Comparison of ENCODE assay signal across 23 mouse cellular contexts in the genomic region with DNA sequence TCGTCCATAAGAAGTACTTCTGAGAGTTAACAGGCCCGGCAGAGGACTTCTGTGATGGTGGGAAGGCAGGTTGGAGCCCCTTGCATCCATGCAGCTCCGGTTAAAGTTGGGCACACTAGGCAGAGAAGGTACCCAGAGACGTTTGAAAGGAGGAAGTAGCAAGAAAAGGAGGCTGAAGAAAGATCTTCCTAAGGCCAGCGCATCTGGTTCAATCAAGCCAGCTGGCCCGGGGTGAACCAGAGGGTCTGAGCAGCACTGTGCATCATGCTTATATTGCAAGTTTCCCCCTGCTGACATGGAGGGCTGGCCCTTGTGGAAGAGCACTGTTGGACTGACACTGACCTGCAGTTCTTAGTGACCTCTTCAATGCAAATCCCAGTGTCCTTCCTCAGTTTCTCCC. TPM values are rescaled to one million over a fixed set of nuclear protein-coding genes. Genes with fewer than 3 reads are reported as not detected.
DNase-seq lines count a peak whose midpoint lies in the region; ATAC-seq and TF ChIP-seq lines count a peak whose summit lies in the region.
"Had no signal": no experiment of that assay in that cellular context is flagged by ENCODE, and none has a peak within 500 bp of the region (broad histone marks: within the 10 kb centered on the region; RNA-seq: fewer than 3 reads in every experiment).

No protein-coding gene starts in this region.

- DNase-seq in A20 (ENCODE audit: low read depth, low spot score) (peak; percentile 53), CH12.LX (ENCODE audit: extremely low read depth) (no peak)
- DNase-seq in hindbrain, postnatal 0 days (ENCODE audit: low spot score), result no peak
- DNase-seq in gastrocnemius, postnatal 14 days, result no peak
- DNase-seq: gastrocnemius, postnatal 36 days; heart, postnatal 14 days; lung, postnatal 14 days; right cerebral cortex, postnatal 25 days; spleen, adult 18-20 months; thymus, adult 2 months; thymus, postnatal 4 days had no signal

- no peak overlapping the region for H3K9ac ChIP-seq in CH12.LX (ENCODE audit: insufficient read depth, low read depth)
- H3K9ac ChIP-seq in intestine, embryonic 16.5 days (ENCODE audit: low read depth, low read length), result peak overlapping the region; percentile 20; the same call in 1 of the 2 replicates
- no peak overlapping the region for H3K9ac ChIP-seq in stomach, embryonic 15.5 days
- no peak overlapping the region for H3K9ac ChIP-seq in hindbrain, postnatal 0 days (replicated peaks; ENCODE audit: low read length)
- H3K9ac ChIP-seq: embryonic facial prominence, embryonic 13.5 days; forebrain, embryonic 15.5 days; hindbrain, embryonic 15.5 days; lung, embryonic 14.5 days had no signal

- H3K79me2 ChIP-seq in CH12.LX (replicated peaks; ENCODE audit: control insufficient read depth, extremely low read depth, insufficient read depth, poor library complexity, severe bottlenecking), result no peaks in the 10 kb centered on the region

- no peak overlapping the region for H3K4me3 ChIP-seq in CH12.LX (replicated peaks in 1 of 3; ENCODE audit: low read depth in 2 of 3, low read length in 2 of 3, poor library complexity in 1 of 3)
- 0 out of 2 replicates have a peak overlapping the region, but pooled peaks have one; percentile 13 for H3K4me3 ChIP-seq in intestine, embryonic 16.5 days (ENCODE audit: low read length)
- H3K4me3 ChIP-seq in stomach, embryonic 15.5 days (replicated peaks), result no peak overlapping the region
- no peak overlapping the region for H3K4me3 ChIP-seq in hindbrain, postnatal 0 days (ENCODE audit: low read length)
- H3K4me3 ChIP-seq: embryonic facial prominence, embryonic 13.5 days; forebrain, embryonic 10.5 days; forebrain, embryonic 15.5 days; hindbrain, embryonic 10.5 days; hindbrain, embryonic 15.5 days had no signal

- H3K27me3 ChIP-seq in CH12.LX (replicated peaks), result peaks cover 43% of the 10 kb centered on the region
- H3K27me3 ChIP-seq in intestine, embryonic 16.5 days (replicated peaks; ENCODE audit: control insufficient read depth, insufficient read depth, low read length), result no peaks in the 10 kb centered on the region
- H3K27me3 ChIP-seq in stomach, embryonic 15.5 days (replicated peaks), result no peaks in the 10 kb centered on the region
- H3K27me3 ChIP-seq in hindbrain, postnatal 0 days (ENCODE audit: insufficient read depth, low read length), result no peaks in the 10 kb centered on the region
- H3K27me3 ChIP-seq: forebrain, embryonic 15.5 days; hindbrain, embryonic 15.5 days; Patski had no signal

- H3K27ac ChIP-seq in CH12.LX (ENCODE audit: insufficient read depth, low read depth), result no peak overlapping the region
- H3K27ac ChIP-seq in intestine, embryonic 16.5 days (ENCODE audit: low read length), result peak overlapping the region; percentile 70
- H3K27ac ChIP-seq in stomach, embryonic 15.5 days, result 0 out of 2 replicates have a peak overlapping the region, but pooled peaks have one; percentile 2
- H3K27ac ChIP-seq in hindbrain, postnatal 0 days, result no peak overlapping the region
- H3K27ac ChIP-seq: embryonic facial prominence, embryonic 13.5 days; forebrain, embryonic 10.5 days; forebrain, embryonic 15.5 days; hindbrain, embryonic 10.5 days; hindbrain, embryonic 15.5 days had no signal

- no peak for TF ChIP-seq EP300 in CH12.LX (IDR thresholded peaks at IDR 0.05; ENCODE audit: low read length)

- peaks cover 0 to 17% of the 10 kb centered on the region in 2 experiments; a peak in 2 of 4 replicates for H3K4me1 ChIP-seq in CH12.LX (ENCODE audit: control insufficient read depth in 1 of 2, insufficient read depth in 2 of 2)
- H3K4me1 ChIP-seq in intestine, embryonic 16.5 days (ENCODE audit: control insufficient read depth, insufficient read depth, low read length), result peaks cover 24% of the 10 kb centered on the region
- peaks cover 25% of the 10 kb centered on the region for H3K4me1 ChIP-seq in stomach, embryonic 15.5 days
- H3K4me1 ChIP-seq in hindbrain, postnatal 0 days (ENCODE audit: insufficient read depth, low read length), result no peaks in the 10 kb centered on the region

- in situ Hi-C loops in CH12.LX (cut with MboI; ENCODE audit: low pct_ligation_motif_present, low pct_unique_long_range_greater_than_20kb, low sequenced_read_pairs), result no loop called here

- dilution Hi-C loops in CH12.LX (cut with MboI; ENCODE audit: extremely low pct_ligation_motif_present, extremely low pct_unique_long_range_greater_than_20kb, low sequenced_read_pairs), result no loop called here

- ATAC-seq in intestine, embryonic 16.5 days, result peak; percentile 16; the same call in 1 of the 2 replicates
- ATAC-seq in stomach, embryonic 15.5 days (ENCODE audit: insufficient read depth, low FRiP score, low read depth), result no peak
- ATAC-seq in hindbrain, postnatal 0 days, result no peak
- ATAC-seq: forebrain, embryonic 15.5 days; midbrain, embryonic 16.5 days; Patski had no signal

- no peaks in the 10 kb centered on the region for H3K36me3 ChIP-seq in CH12.LX (replicated peaks in 1 of 2; ENCODE audit: control insufficient read depth in 1 of 2, insufficient read depth in 1 of 2, low read length in 1 of 2)
- H3K36me3 ChIP-seq in intestine, embryonic 16.5 days (ENCODE audit: control insufficient read depth, insufficient read depth, low read length), result no peaks in the 10 kb centered on the region
- H3K36me3 ChIP-seq in stomach, embryonic 15.5 days, result no peaks in the 10 kb centered on the region
- no peaks in the 10 kb centered on the region for H3K36me3 ChIP-seq in hindbrain, postnatal 0 days (ENCODE audit: insufficient read depth, low read length)
- H3K36me3 ChIP-seq: embryonic facial prominence, embryonic 13.5 days; forebrain, embryonic 10.5 days; forebrain, embryonic 15.5 days; G1E; hindbrain, embryonic 10.5 days; hindbrain, embryonic 15.5 days had no signal

- TF ChIP-seq CTCF in CH12.LX (conservative IDR thresholded peaks at IDR 0.05 in 1 of 2, IDR thresholded peaks at IDR 0.05 in 1 of 2; ENCODE audit: low read depth in 2 of 2, low read length in 2 of 2), result no peak
- no peak for TF ChIP-seq CTCF in hindbrain, postnatal 0 days (IDR thresholded peaks at IDR 0.05; ENCODE audit: low read depth)

- TF ChIP-seq RAD21 in CH12.LX (IDR thresholded peaks at IDR 0.05; ENCODE audit: low read depth, low read length), result no peak

- 52% methylated on average over 6 of the region's 6 CpGs for WGBS in intestine, embryonic 16.5 days
- 50% methylated on average over 6 of the region's 6 CpGs for WGBS in stomach, embryonic 15.5 days
- 58% methylated on average over 6 of the region's 6 CpGs for WGBS in hindbrain, postnatal 0 days

- no peak for TF ChIP-seq POLR2A in CH12.LX (IDR thresholded peaks at IDR 0.05; ENCODE audit: low read depth, low read length)

- peak overlapping the region; percentile 42; the same call in 1 of the 2 replicates for H3K4me2 ChIP-seq in CH12.LX (ENCODE audit: insufficient read depth, low read depth, poor library complexity, severe bottlenecking)
- peak overlapping the region; percentile 21 for H3K4me2 ChIP-seq in intestine, embryonic 16.5 days (ENCODE audit: low read depth, low read length)
- H3K4me2 ChIP-seq in stomach, embryonic 15.5 days, result no peak overlapping the region
- no peak overlapping the region for H3K4me2 ChIP-seq in hindbrain, postnatal 0 days (ENCODE audit: low read depth, low read length)
- H3K4me2 ChIP-seq: embryonic facial prominence, embryonic 13.5 days; forebrain, embryonic 15.5 days; hindbrain, embryonic 15.5 days; lung, embryonic 14.5 days; midbrain, embryonic 11.5 days had no signal

- peaks cover 2% of the 10 kb centered on the region for H3K9me3 ChIP-seq in CH12.LX (replicated peaks; ENCODE audit: low read length)
- no peaks in the 10 kb centered on the region for H3K9me3 ChIP-seq in intestine, embryonic 16.5 days (ENCODE audit: control insufficient read depth, low read length)
- no peaks in the 10 kb centered on the region for H3K9me3 ChIP-seq in stomach, embryonic 15.5 days
- H3K9me3 ChIP-seq in hindbrain, postnatal 0 days (ENCODE audit: low read length), result no peaks in the 10 kb centered on the region
- H3K9me3 ChIP-seq: embryonic facial prominence, embryonic 13.5 days; forebrain, embryonic 10.5 days; forebrain, embryonic 15.5 days; G1E; hindbrain, embryonic 10.5 days; hindbrain, embryonic 15.5 days had no signal

- intact Hi-C loops in gastrocnemius, postnatal 14 days (cut with DNase I; ENCODE audit: low total_unique reads), result no loop called here

TF ChIP-seq in CH12.LX, 34 proteins besides CTCF, POLR2A, EP300 and RAD21:
- no peak for TF ChIP-seq TBP (conservative IDR thresholded peaks at IDR 0.05; ENCODE audit: low read depth, low read length)
- no peak for TF ChIP-seq JUND (conservative IDR thresholded peaks at IDR 0.05; ENCODE audit: low read depth, low read length)
- TF ChIP-seq ELF1 (IDR thresholded peaks at IDR 0.05; ENCODE audit: low read depth, low read length), result no peak
- no peak for TF ChIP-seq ZNF384 (IDR thresholded peaks at IDR 0.05; ENCODE audit: low read depth, low read length)
- no peak for TF ChIP-seq MYC (IDR thresholded peaks at IDR 0.05; ENCODE audit: low read depth, low read length)
- no peak for TF ChIP-seq MEF2A (IDR thresholded peaks at IDR 0.05; ENCODE audit: borderline replicate concordance, low read depth, low read length)
- TF ChIP-seq RCOR1 (conservative IDR thresholded peaks at IDR 0.05; ENCODE audit: low read depth, low read length), result no peak
- TF ChIP-seq MXI1 (IDR thresholded peaks at IDR 0.05; ENCODE audit: low read depth, low read length), result no peak
- TF ChIP-seq GABPA (IDR thresholded peaks at IDR 0.05; ENCODE audit: insufficient replicate concordance, low read depth, low read length), result no peak

RNA-seq across cellular contexts. Expression of gene Hipk2, which starts 6.0 kb away (rescaled TPM):
- total RNA-seq in CH12.LX (2012; rRNA removed) (1.8 and 2.6 TPM in 2 replicates), CH12.LX (2014; rRNA removed) (1.6 and 1.8 TPM in 2 replicates)
- polyA plus RNA-seq in CH12.LX (2012; ENCODE audit: insufficient read length, low read depth), result 4.2 and 5.3 TPM in 2 replicates
- 16.2 and 18.7 TPM in 2 replicates for polyA plus RNA-seq in intestine, embryonic 16.5 days (2015; fragmentation: Nextera tagmentation; extraction: Ambion mirVana)
- 23.8 and 25.6 TPM in 2 replicates for polyA plus RNA-seq in stomach, embryonic 15.5 days (2015; fragmentation: Nextera tagmentation; extraction: Ambion mirVana)
- total RNA-seq in hindbrain, postnatal 0 days (2014; rRNA removed), result 60.3 and 67.8 TPM in 2 replicates
- 24.9 and 25.3 TPM in 2 replicates for polyA plus RNA-seq in hindbrain, postnatal 0 days (2015; fragmentation: Nextera tagmentation; extraction: Ambion mirVana)
- total RNA-seq in gastrocnemius, postnatal 14 days (2021), result 10 to 100 TPM; 45.8 to 49.0 TPM

RNA-seq across cellular contexts. Expression of gene Tbxas1, which starts 6.8 kb away (rescaled TPM):
- total RNA-seq in CH12.LX (2012; rRNA removed) (not detected in 2 replicates), CH12.LX (2014; rRNA removed) (not detected in 2 replicates)
- not detected in 2 replicates for polyA plus RNA-seq in CH12.LX (2012; ENCODE audit: insufficient read length, low read depth)
- 4.3 and 4.8 TPM in 2 replicates for polyA plus RNA-seq in intestine, embryonic 16.5 days (2015; fragmentation: Nextera tagmentation; extraction: Ambion mirVana)
- polyA plus RNA-seq in stomach, embryonic 15.5 days (2015; fragmentation: Nextera tagmentation; extraction: Ambion mirVana), result 3.4 and 3.5 TPM in 2 replicates
- total RNA-seq in hindbrain, postnatal 0 days (2014; rRNA removed), result 2.0 and 4.3 TPM in 2 replicates
- 2.1 and 2.4 TPM in 2 replicates for polyA plus RNA-seq in hindbrain, postnatal 0 days (2015; fragmentation: Nextera tagmentation; extraction: Ambion mirVana)
- 1 to 10 TPM in 1 of 2 experiments, under 1 TPM in 1; 0.75 to 1.4 TPM for total RNA-seq in gastrocnemius, postnatal 14 days (2021)

Comparison
In these comparisons a context has a peak if more than half of its experiments do, and no peak if none do; other contexts are left out.
1. H3K27ac ChIP-seq: peak in intestine, embryonic 16.5 days (single experiment) and stomach, embryonic 15.5 days (single experiment); none in CH12.LX (single experiment) and hindbrain, postnatal 0 days (single experiment).
2. H3K4me2 ChIP-seq: peak in CH12.LX (single experiment) and intestine, embryonic 16.5 days (single experiment); none in stomach, embryonic 15.5 days (single experiment) and hindbrain, postnatal 0 days (single experiment).